Mouse (Mus musculus): ENCODE results near the gene Fbxo6.

DNA sequence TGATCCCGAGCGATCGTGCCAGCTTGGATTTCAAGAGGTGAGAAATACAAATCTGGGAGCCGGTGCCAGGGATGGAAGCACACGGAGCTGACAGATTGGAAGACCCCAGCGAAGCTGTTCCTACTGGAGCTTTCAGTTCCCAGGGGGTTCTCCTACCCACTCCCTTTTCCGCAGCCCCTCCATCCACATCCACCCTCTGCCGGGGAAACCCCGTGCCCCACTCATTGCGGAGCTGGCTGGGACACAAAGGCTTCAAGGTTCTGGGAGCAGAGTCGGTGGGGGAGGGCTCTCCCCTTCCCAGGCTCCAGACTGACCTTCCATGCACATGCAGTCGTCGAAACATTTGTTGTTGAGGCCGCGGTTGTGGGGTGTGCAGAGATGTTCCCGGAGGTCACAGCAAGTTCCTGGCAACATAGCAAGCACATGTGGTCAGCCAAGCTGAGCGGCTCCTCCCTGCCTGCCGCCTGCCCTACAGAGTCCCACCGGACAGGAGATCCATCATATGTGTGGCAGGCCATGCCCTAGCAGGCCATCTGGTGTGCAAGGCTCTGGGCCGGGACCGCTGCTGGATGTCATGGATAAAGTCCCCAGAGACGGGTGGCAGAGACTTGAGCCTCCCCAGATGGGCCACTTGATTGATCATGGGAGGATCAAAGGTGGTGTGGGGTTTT lies 44.2 kb downstream of the Fbxo6 start:
- TF ChIP-seq CTCF (IDR thresholded peaks at IDR 0.05; ENCODE audit: low read depth) = no peak
- no peak for TF ChIP-seq EP300 (IDR thresholded peaks at IDR 0.05; ENCODE audit: low read depth)
